Mouse (Mus musculus) lung, embryonic 14.5 days (tissue): Measurements from ENCODE around the gene Sh3bgrl2. TPM values are rescaled to one million over a fixed set of nuclear protein-coding genes. Genes with fewer than 3 reads are reported as not detected.
A peak's percentile ranks its signal among the peaks of the same experiment; 100 is the strongest.

ENCODE experiments used
- ATAC-seq: fragments of 200-750 bp; cut with Nextera tagmentation; 2 replicates; pipeline ENCODE4 v1.8.0; 2017; ENCODE audit warnings: mild to moderate bottlenecking, moderate TSS enrichment, moderate library complexity; ENCODE audit not compliant: insufficient read depth
- DNase-seq: peaks from one replicate; pipeline ENCODE4 v3.0.0-alpha.2; 2015
- H3K27ac ChIP-seq: fragments of 300-500 bp; sonication (generic); 2 replicates; pipeline ENCODE4 v1.5.1; 2014; ENCODE audit warnings: low read depth, mild to moderate bottlenecking, moderate library complexity
- H3K27me3 ChIP-seq: fragments of 300-500 bp; sonication (generic); 2 replicates; pipeline ENCODE4 v1.6.1; 2014; ENCODE audit warnings: low read length, control low read depth; ENCODE audit not compliant: insufficient read depth
- H3K36me3 ChIP-seq: fragments of 300-500 bp; sonication (generic); 2 replicates; pipeline ENCODE4 v1.6.1; 2014; ENCODE audit warnings: control low read depth; ENCODE audit not compliant: insufficient read depth
- H3K4me1 ChIP-seq: fragments of 300-500 bp; sonication (generic); 2 replicates; pipeline ENCODE4 v1.6.1; 2014; ENCODE audit warnings: antibody characterized with exemption, control low read depth; ENCODE audit not compliant: insufficient read depth
- H3K4me2 ChIP-seq: fragments of 300-500 bp; sonication (generic); 2 replicates; pipeline ENCODE4 v1.6.1; 2014; ENCODE audit warnings: mild to moderate bottlenecking
- H3K4me3 ChIP-seq: fragments of 300-500 bp; sonication (generic); 2 replicates; pipeline ENCODE4 v1.5.1; 2014; ENCODE audit warnings: low read depth, low read length
- H3K9ac ChIP-seq: fragments of 300-500 bp; sonication (generic); 2 replicates; pipeline ENCODE4 v1.6.1; 2014
- H3K9me3 ChIP-seq: fragments of 300-500 bp; sonication (generic); 2 replicates; pipeline ENCODE4 v1.6.1; 2016; ENCODE audit warnings: low read depth, low read length, control low read depth
- CTCF ChIP-seq: IDR thresholded peaks from 2 replicates; pipeline ENCODE4 v1.5.1; 2016; ENCODE audit warnings: antibody characterized with exemption, low read depth
- WGBS: fragments of 180-500 bp; shearing (Covaris S2); extraction: QIAGEN DNeasy Blood & Tissue Kit; methylation state at CpG from one replicate; pipeline ENCODE4 v1.1.7; 2014; 5-methylcytosine and 5-hydroxymethylcytosine counted together
- polyA plus RNA-seq: library from polyadenylated mRNA; unstranded; fragments of >200 nt; fragmentation: Nextera tagmentation; extraction: Ambion mirVana; gene quantifications from 2 replicates; pipeline ENCODE4 v1.2.1, GENCODE M21; 2014

Gene Sh3bgrl2
- polyA plus RNA-seq, 1 experiment from 2014 or later, result 59.4 TPM

DNA sequence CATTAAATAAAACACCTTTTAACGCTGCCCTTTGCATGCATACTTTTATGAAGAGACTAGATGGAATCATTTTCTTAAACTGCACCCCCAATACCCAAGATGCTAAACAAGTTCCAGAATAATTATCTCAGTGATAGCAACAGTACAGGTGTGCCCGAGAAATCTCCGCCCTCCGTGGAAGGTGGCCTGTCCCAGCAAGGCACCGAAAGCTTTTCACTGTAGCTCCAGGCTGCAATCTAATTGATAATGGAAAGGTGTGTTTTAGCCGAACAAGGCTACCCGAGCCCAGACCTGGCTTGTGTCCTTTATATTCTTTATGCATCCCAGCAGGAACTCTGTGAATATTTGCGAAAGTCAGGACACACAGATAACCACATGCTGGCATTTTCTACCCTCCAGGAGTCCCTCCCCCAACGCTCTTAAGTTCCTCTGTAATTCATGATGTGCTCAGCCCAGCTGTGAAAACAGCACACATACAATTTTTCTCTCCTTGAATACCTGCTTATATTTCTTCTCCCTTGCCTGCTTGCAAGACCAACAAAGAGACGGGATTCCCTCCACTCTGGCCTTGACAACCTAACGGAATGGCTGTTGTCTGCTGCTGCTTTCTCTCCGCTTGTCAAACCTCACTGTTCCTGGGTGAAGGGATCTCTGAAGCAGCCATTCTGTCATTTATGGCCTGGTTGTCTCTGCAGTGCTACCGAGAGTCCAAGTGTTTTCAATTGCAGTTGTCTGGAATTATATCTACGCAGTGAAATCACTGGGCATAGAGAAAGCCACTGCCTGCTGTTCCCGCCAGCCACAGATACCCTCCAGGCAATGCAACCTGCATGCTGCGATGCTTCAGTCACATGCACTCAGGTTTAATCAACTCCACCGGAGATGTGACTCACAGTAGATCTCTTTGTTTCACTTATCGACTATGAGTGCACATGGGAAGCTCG lies 80.8 kb downstream of the Sh3bgrl2 start:
- WGBS, result 36% methylated on average over 19 of the region's 19 CpGs
- Histone ChIP-seq H3K36me3 (no peaks in the 10 kb centered on the region), H3K4me2 (no peak overlapping the region), H3K9ac (no peak overlapping the region), H3K4me1 (no peaks in the 10 kb centered on the region), H3K4me3 (no peak overlapping the region), H3K9me3 (no peaks in the 10 kb centered on the region), H3K27ac (no peak overlapping the region), H3K27me3 (no peaks in the 10 kb centered on the region)
- DNase-seq (no peak), ATAC-seq (no peak)
- no peak for TF ChIP-seq CTCF

DNA sequence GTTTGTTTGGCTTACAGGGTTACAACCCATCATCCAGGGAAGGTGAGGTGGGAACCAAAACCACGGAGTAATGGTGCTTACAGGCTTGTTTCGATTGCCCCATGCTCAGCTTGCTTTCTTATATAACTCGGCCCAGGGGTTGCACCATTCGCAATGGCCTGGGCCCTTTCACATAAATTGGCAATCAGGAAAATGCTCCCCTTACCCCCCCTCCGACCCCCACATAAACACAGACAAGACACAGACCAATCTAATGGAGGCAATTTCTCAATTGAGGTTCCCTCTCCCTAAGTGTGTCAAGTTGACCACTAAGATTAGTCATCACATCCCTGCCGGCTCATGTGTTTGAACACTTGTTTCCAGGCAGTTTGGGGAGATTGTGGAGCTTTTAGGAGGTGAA lies 82.2 kb downstream of the Sh3bgrl2 start:
- H3K27me3 ChIP-seq, result no peaks in the 10 kb centered on the region
- no peak for TF ChIP-seq CTCF
- no peak for ATAC-seq
- H3K36me3 ChIP-seq, result no peaks in the 10 kb centered on the region
- H3K4me2 ChIP-seq, result no peak overlapping the region
- H3K9me3 ChIP-seq, result no peaks in the 10 kb centered on the region
- H3K4me1 ChIP-seq, result no peaks in the 10 kb centered on the region
- no peak overlapping the region for H3K4me3 ChIP-seq
- WGBS, result 73% methylated on average over 6 of the region's 6 CpGs
- DNase-seq, result no peak
- no peak overlapping the region for H3K27ac ChIP-seq
- H3K9ac ChIP-seq, result no peak overlapping the region

DNA sequence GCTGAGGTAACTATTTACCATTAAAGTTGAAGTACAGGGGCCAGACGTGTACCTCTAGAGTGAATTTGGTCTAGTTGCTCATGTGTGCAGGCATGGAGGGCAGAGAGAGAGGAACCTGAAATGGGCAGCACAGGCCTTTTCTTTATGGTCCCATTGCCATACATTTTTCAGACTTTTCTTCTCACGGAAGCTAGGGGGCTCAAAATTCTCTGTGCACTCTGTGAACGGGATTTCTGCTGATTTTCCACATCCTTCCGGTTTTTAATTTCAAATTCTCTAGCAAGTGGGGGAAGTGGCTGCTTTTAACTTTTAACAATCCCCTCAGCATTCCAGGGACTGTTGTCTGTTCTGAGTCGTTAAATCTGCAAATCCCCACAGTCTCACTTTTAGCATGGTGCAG lies 83.8 kb downstream of the Sh3bgrl2 start:
- DNase-seq, result peak; percentile 51
- Histone ChIP-seq H3K4me2 (no peak overlapping the region), H3K36me3 (no peaks in the 10 kb centered on the region), H3K4me3 (no peak overlapping the region), H3K4me1 (0 out of 2 replicates have a peak, but pooled peaks cover 2% of the 10 kb centered on the region), H3K27ac (no peak overlapping the region), H3K9me3 (no peaks in the 10 kb centered on the region), H3K9ac (no peak overlapping the region), H3K27me3 (no peaks in the 10 kb centered on the region)
- peak; percentile 26; the same call in 1 of the 2 replicates for TF ChIP-seq CTCF
- 42% methylated on average over 5 of the region's 5 CpGs for WGBS
- ATAC-seq, result no peak; the same call in 1 of the 2 replicates

DNA sequence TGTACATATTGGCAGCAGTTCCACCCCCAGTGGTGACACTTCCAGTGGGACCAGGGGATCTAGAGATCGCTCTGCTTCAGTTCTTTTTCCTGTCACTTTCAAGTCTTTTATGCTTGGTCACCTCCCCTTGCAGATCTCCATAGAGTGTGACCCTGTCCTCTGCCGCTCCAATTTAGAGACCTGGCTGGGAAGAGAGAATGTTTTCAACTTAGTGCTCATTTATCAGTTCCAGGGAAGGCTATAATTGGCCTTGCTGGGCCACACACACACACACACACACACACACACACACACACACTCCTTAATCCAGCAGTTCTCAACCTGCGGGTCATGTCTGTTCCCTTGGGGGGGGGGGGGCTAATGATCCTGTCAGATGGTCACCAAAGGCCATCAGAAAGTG lies 86.6 kb downstream of the Sh3bgrl2 start:
- DNase-seq (no peak), ATAC-seq (no peak)
- Histone ChIP-seq H3K4me2 (no peak overlapping the region), H3K27ac (no peak overlapping the region), H3K9ac (no peak overlapping the region), H3K9me3 (no peaks in the 10 kb centered on the region), H3K27me3 (no peaks in the 10 kb centered on the region), H3K36me3 (no peaks in the 10 kb centered on the region), H3K4me1 (0 out of 2 replicates have a peak, but pooled peaks cover 2% of the 10 kb centered on the region), H3K4me3 (no peak overlapping the region)
- 42% methylated on average over 3 of the region's 3 CpGs for WGBS
- TF ChIP-seq CTCF, result no peak

DNA sequence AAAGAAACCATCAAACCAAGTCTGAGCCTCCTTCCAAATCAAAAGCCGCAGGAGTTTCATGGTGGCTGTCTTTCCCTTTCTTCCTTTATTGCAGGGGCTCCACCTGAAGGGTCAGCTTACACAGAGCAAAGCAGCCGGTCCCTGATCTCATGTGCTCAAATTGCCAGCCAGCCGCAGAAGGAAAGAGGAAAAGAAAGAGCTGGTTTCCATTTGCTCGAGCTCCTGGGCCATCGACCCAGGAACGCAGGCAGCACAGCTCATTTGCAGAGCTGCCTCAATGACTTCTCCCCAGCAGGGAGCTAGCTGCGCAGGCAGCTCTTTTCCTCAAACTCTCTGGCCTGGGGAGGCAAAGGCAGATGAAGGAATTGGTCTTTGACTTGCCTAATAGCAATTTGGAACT lies 87.9 kb downstream of the Sh3bgrl2 start:
- Histone ChIP-seq H3K9me3 (no peaks in the 10 kb centered on the region), H3K4me2 (no peak overlapping the region), H3K4me3 (no peak overlapping the region), H3K27ac (no peak overlapping the region), H3K9ac (no peak overlapping the region; the same call in 1 of the 2 replicates), H3K36me3 (no peaks in the 10 kb centered on the region), H3K4me1 (0 out of 2 replicates have a peak, but pooled peaks cover 2% of the 10 kb centered on the region), H3K27me3 (no peaks in the 10 kb centered on the region)
- WGBS, result 15% methylated on average over 7 of the region's 7 CpGs
- no peak for ATAC-seq
- TF ChIP-seq CTCF, result no peak
- peak; percentile 25 for DNase-seq

DNA sequence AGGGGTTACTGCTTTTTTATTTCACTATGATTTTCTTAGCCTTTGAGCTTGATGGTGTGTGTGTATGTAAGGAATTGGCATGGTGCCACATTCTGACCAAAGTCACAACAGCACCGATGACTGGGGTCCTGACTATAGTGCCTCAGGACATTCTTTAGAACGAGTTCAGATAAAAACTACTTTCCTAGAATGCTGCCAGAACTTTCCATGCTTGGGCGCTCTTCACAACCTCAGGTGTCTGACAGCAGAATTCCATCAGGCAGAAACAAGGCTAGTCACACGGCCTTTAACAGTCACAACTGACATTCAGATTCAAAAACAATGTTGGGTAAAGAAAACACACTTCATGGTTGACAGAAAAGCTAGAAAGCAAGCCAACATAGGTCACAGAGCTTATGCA lies 95.0 kb downstream of the Sh3bgrl2 start:
- Histone ChIP-seq H3K36me3 (no peaks in the 10 kb centered on the region), H3K4me1 (peaks cover 9% of the 10 kb centered on the region; the same call in 1 of the 2 replicates), H3K9me3 (no peaks in the 10 kb centered on the region), H3K4me2 (no peak overlapping the region), H3K27me3 (no peaks in the 10 kb centered on the region), H3K9ac (no peak overlapping the region), H3K27ac (no peak overlapping the region), H3K4me3 (no peak overlapping the region)
- ATAC-seq (peak; percentile 66), DNase-seq (peak; percentile 69)
- TF ChIP-seq CTCF, result no peak
- 37% methylated on average over 4 of the region's 4 CpGs for WGBS

DNA sequence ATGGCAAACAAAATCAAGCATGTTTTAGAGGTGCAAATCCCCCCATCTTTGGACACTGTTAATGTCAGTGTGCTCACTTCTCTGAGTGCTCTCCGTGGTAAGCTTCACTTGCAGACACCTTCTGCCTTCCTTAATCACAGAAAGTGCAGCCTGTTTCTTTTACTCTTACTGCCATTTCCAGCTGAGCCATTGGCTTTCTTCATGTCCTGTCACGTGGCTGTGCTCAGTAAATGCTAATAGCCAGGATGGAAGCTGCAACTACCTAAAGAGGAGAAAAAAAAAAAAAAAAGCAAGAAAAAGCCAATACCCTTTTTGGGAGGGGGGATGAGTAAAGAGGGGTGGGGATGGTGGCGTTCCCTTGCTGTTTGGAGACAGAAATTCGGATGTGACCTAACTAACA lies 95.7 kb downstream of the Sh3bgrl2 start:
- H3K4me2 ChIP-seq, result no peak overlapping the region
- no peak overlapping the region for H3K4me3 ChIP-seq
- DNase-seq, result no peak
- no peaks in the 10 kb centered on the region for H3K27me3 ChIP-seq
- no peak for TF ChIP-seq CTCF
- H3K4me1 ChIP-seq, result peaks cover 12% of the 10 kb centered on the region; the same call in 1 of the 2 replicates
- 54% methylated on average over 4 of the region's 4 CpGs for WGBS
- no peaks in the 10 kb centered on the region for H3K9me3 ChIP-seq
- no peak overlapping the region for H3K9ac ChIP-seq
- H3K27ac ChIP-seq, result no peak overlapping the region
- ATAC-seq, result no peak
- no peaks in the 10 kb centered on the region for H3K36me3 ChIP-seq
